Comparison of ENCODE assay signal across 8 mouse cellular contexts in genomic region chr11:115511121-115511520, GRCm38 (mm10). TPM values are rescaled to one million over a fixed set of nuclear protein-coding genes. Genes with fewer than 3 reads are reported as not detected.
DNase-seq lines count a peak whose midpoint lies in the region; ATAC-seq lines count a peak whose summit lies in the region.

No protein-coding gene starts in this region.

- ATAC-seq in megakaryocyte, adult 5-6 weeks (ENCODE audit: poor library complexity, severe bottlenecking): no peak
- no peak for ATAC-seq in forebrain, embryonic 14.5 days
- ATAC-seq in liver, embryonic 13.5 days (ENCODE audit: low read depth): peak; percentile 66

- H3K27me3 ChIP-seq in megakaryocyte, embryonic 14.5 days (replicated peaks): no peaks in the 10 kb centered on the region
- no peaks in the 10 kb centered on the region for H3K27me3 ChIP-seq in forebrain, embryonic 14.5 days (replicated peaks; ENCODE audit: control insufficient read depth, insufficient read depth, low read length)
- no peaks in the 10 kb centered on the region for H3K27me3 ChIP-seq in liver, embryonic 13.5 days

- no peaks in the 10 kb centered on the region for H3K9me3 ChIP-seq in megakaryocyte, embryonic 14.5 days
- no peaks in the 10 kb centered on the region for H3K9me3 ChIP-seq in forebrain, embryonic 14.5 days (replicated peaks; ENCODE audit: control insufficient read depth, low read length)
- H3K9me3 ChIP-seq in liver, embryonic 13.5 days (replicated peaks): no peaks in the 10 kb centered on the region

- peak overlapping the region; percentile 91 for H3K4me2 ChIP-seq in forebrain, embryonic 14.5 days (ENCODE audit: low read length)
- H3K4me2 ChIP-seq in liver, embryonic 13.5 days: peak overlapping the region; percentile 94

- 69% methylated on average over 2 of the region's 2 CpGs for WGBS in forebrain, embryonic 14.5 days
- WGBS in liver, embryonic 13.5 days (ENCODE audit: insufficient replicate concordance): 17% methylated on average over 2 of the region's 2 CpGs

- peaks cover 72% of the 10 kb centered on the region for H3K4me1 ChIP-seq in megakaryocyte, embryonic 14.5 days
- H3K4me1 ChIP-seq in forebrain, embryonic 14.5 days (ENCODE audit: control insufficient read depth, insufficient read depth, low read length): peaks cover 33% of the 10 kb centered on the region
- peaks cover 76% of the 10 kb centered on the region for H3K4me1 ChIP-seq in liver, embryonic 13.5 days (replicated peaks)

- DNase-seq in forebrain, embryonic 14.5 days (ENCODE audit: low spot score): no peak
- DNase-seq in liver, embryonic 13.5 days: peak; percentile 64
- peak; percentile 21 for DNase-seq in yolk sac, embryonic 10.5 days (ENCODE audit: low spot score)
- DNase-seq in thymus, postnatal 10 days (ENCODE audit: low spot score in 2 of 2): no peak
- no peak for DNase-seq in ovary, postnatal 14 days (ENCODE audit: low spot score)
- no peak for DNase-seq in lung, postnatal 14 days

- H3K36me3 ChIP-seq in megakaryocyte, embryonic 14.5 days (replicated peaks; ENCODE audit: low read length): peaks cover 8% of the 10 kb centered on the region
- H3K36me3 ChIP-seq in forebrain, embryonic 14.5 days (ENCODE audit: control insufficient read depth, insufficient read depth, low read length): peaks cover 10% of the 10 kb centered on the region; the same call in 1 of the 2 replicates
- peaks cover 3% of the 10 kb centered on the region for H3K36me3 ChIP-seq in liver, embryonic 13.5 days

- H3K9ac ChIP-seq in forebrain, embryonic 14.5 days (ENCODE audit: low read length): peak overlapping the region; percentile 100
- H3K9ac ChIP-seq in liver, embryonic 13.5 days: peak overlapping the region; percentile 99

- H3K27ac ChIP-seq in forebrain, embryonic 14.5 days (ENCODE audit: low read depth, low read length): no peak overlapping the region
- peak overlapping the region; percentile 97 for H3K27ac ChIP-seq in liver, embryonic 13.5 days

- peak overlapping the region; percentile 97 for H3K4me3 ChIP-seq in megakaryocyte, embryonic 14.5 days (replicated peaks)
- peak overlapping the region; percentile 100 for H3K4me3 ChIP-seq in forebrain, embryonic 14.5 days (ENCODE audit: low read depth, low read length)
- peak overlapping the region; percentile 99 for H3K4me3 ChIP-seq in liver, embryonic 13.5 days (replicated peaks)

RNA-seq across cellular contexts. Expression of gene Jpt1, which starts 3.1 kb away (rescaled TPM):
- 334 and 807 TPM in 2 replicates for polyA plus RNA-seq in megakaryocyte, embryonic 14.5 days (2012; ENCODE audit: insufficient read depth, low replicate concordance)
- total RNA-seq in megakaryocyte, adult 5-6 weeks (2015): 211 and 220 TPM in 2 replicates
- total RNA-seq in megakaryocyte, adult 5-6 weeks (2017): 181 and 183 TPM in 2 replicates
- polyA plus RNA-seq in forebrain, embryonic 14.5 days (2014; fragmentation: Nextera tagmentation; extraction: Ambion mirVana): 2,151 and 2,168 TPM in 2 replicates
- 292 and 314 TPM in 2 replicates for polyA plus RNA-seq in liver, embryonic 13.5 days (2015; fragmentation: Nextera tagmentation; extraction: Ambion mirVana)

RNA-seq across cellular contexts. Expression of gene Nt5c, which starts 19.5 kb away (rescaled TPM):
- polyA plus RNA-seq in megakaryocyte, embryonic 14.5 days (2012; ENCODE audit: insufficient read depth, low replicate concordance): 84.5 and 173 TPM in 2 replicates
- total RNA-seq in megakaryocyte, adult 5-6 weeks (2015): 80.9 and 84.8 TPM in 2 replicates
- 104 and 113 TPM in 2 replicates for total RNA-seq in megakaryocyte, adult 5-6 weeks (2017)
- polyA plus RNA-seq in forebrain, embryonic 14.5 days (2014; fragmentation: Nextera tagmentation; extraction: Ambion mirVana): 95.5 and 107 TPM in 2 replicates
- 60.8 and 64.6 TPM in 2 replicates for polyA plus RNA-seq in liver, embryonic 13.5 days (2015; fragmentation: Nextera tagmentation; extraction: Ambion mirVana)

RNA-seq across cellular contexts. Expression of gene Sumo2, which starts 25.0 kb away (rescaled TPM):
- 187 and 368 TPM in 2 replicates for polyA plus RNA-seq in megakaryocyte, embryonic 14.5 days (2012; ENCODE audit: insufficient read depth, low replicate concordance)
- 507 and 587 TPM in 2 replicates for total RNA-seq in megakaryocyte, adult 5-6 weeks (2015)
- total RNA-seq in megakaryocyte, adult 5-6 weeks (2017): 367 and 413 TPM in 2 replicates
- polyA plus RNA-seq in forebrain, embryonic 14.5 days (2014; fragmentation: Nextera tagmentation; extraction: Ambion mirVana): 1,356 and 1,420 TPM in 2 replicates
- 532 and 597 TPM in 2 replicates for polyA plus RNA-seq in liver, embryonic 13.5 days (2015; fragmentation: Nextera tagmentation; extraction: Ambion mirVana)

RNA-seq across cellular contexts. Expression of gene Armc7, which starts 35.7 kb away (rescaled TPM):
- 20.7 and 36.2 TPM in 2 replicates for polyA plus RNA-seq in megakaryocyte, embryonic 14.5 days (2012; ENCODE audit: insufficient read depth, low replicate concordance)
- total RNA-seq in megakaryocyte, adult 5-6 weeks (2015): 17.2 and 18.5 TPM in 2 replicates
- total RNA-seq in megakaryocyte, adult 5-6 weeks (2017): 19.8 and 38.6 TPM in 2 replicates
- 11.5 and 14.6 TPM in 2 replicates for polyA plus RNA-seq in forebrain, embryonic 14.5 days (2014; fragmentation: Nextera tagmentation; extraction: Ambion mirVana)
- 3.2 and 3.7 TPM in 2 replicates for polyA plus RNA-seq in liver, embryonic 13.5 days (2015; fragmentation: Nextera tagmentation; extraction: Ambion mirVana)

RNA-seq across cellular contexts. Expression of gene Slc16a5, which starts 48.8 kb away (rescaled TPM):
- polyA plus RNA-seq in megakaryocyte, embryonic 14.5 days (2012; ENCODE audit: insufficient read depth, low replicate concordance): not detected in 2 replicates
- total RNA-seq in megakaryocyte, adult 5-6 weeks (2015): 0.09 and 0.42 TPM in 2 replicates
- total RNA-seq in megakaryocyte, adult 5-6 weeks (2017): 0.08 and 0.15 TPM in 2 replicates
- 0.12 TPM in 1 of 2 replicates, not detected in the other for polyA plus RNA-seq in forebrain, embryonic 14.5 days (2014; fragmentation: Nextera tagmentation; extraction: Ambion mirVana)
- polyA plus RNA-seq in liver, embryonic 13.5 days (2015; fragmentation: Nextera tagmentation; extraction: Ambion mirVana): 0.06 TPM in 1 of 2 replicates, not detected in the other

Comparison
In these comparisons a context has a peak if more than half of its experiments do, and no peak if none do; other contexts are left out.
1. DNase-seq: peak in liver, embryonic 13.5 days (single experiment) and yolk sac, embryonic 10.5 days (single experiment); none in forebrain, embryonic 14.5 days (single experiment), thymus, postnatal 10 days (0 of 2), ovary, postnatal 14 days (single experiment) and lung, postnatal 14 days (single experiment).
2. Peak in every context shown above with its lines, with median percentiles within 50 percentile points of each other: H3K4me3 ChIP-seq.